Mouse (Mus musculus) hindbrain, embryonic 14.5 days (tissue): ENCODE measurements around the gene Rgs3. TPM values are rescaled to one million over a fixed set of nuclear protein-coding genes. Genes with fewer than 3 reads are reported as not detected.

ENCODE experiments used
- ATAC-seq: fragments of 200-750 bp; cut with Nextera tagmentation; 2 replicates; pipeline ENCODE4 v1.8.0; 2017; ENCODE audit warnings: moderate number of reproducible peaks, mild to moderate bottlenecking, moderate TSS enrichment, moderate library complexity; ENCODE audit not compliant: low FRiP score
- DNase-seq: peaks from one replicate; pipeline ENCODE4 v3.0.0-alpha.2; 2015; ENCODE audit warnings: low spot score
- H3K27ac ChIP-seq: fragments of 300-500 bp; sonication (generic); 2 replicates; pipeline ENCODE4 v1.5.1; 2014; ENCODE audit warnings: mild to moderate bottlenecking, moderate library complexity
- H3K27me3 ChIP-seq: fragments of 300-500 bp; sonication (generic); 2 replicates; pipeline ENCODE4 v1.6.1; 2014; ENCODE audit warnings: mild to moderate bottlenecking, low read length, mixed read lengths; ENCODE audit not compliant: control insufficient read depth, insufficient read depth
- H3K36me3 ChIP-seq: fragments of 300-500 bp; sonication (generic); replicated peaks from 2 replicates; pipeline ENCODE4 v1.6.1; 2014; ENCODE audit not compliant: control insufficient read depth, insufficient read depth
- H3K4me1 ChIP-seq: fragments of 300-500 bp; sonication (generic); replicated peaks from 2 replicates; pipeline ENCODE4 v1.6.1; 2014; ENCODE audit warnings: antibody characterized with exemption, low read length, mixed read lengths; ENCODE audit not compliant: control insufficient read depth, insufficient read depth
- H3K4me2 ChIP-seq: fragments of 300-500 bp; sonication (generic); replicated peaks from 2 replicates; pipeline ENCODE4 v1.6.1; 2014; ENCODE audit warnings: mild to moderate bottlenecking, moderate library complexity
- H3K4me3 ChIP-seq: fragments of 300-500 bp; sonication (generic); replicated peaks from 2 replicates; pipeline ENCODE4 v1.5.1; 2014; ENCODE audit warnings: mild to moderate bottlenecking, low read length
- H3K9ac ChIP-seq: fragments of 300-500 bp; sonication (generic); 2 replicates; pipeline ENCODE4 v1.6.1; 2014
- H3K9me3 ChIP-seq: fragments of 300-500 bp; sonication (generic); 2 replicates; pipeline ENCODE4 v1.6.1; 2016; ENCODE audit warnings: low read length; ENCODE audit not compliant: control insufficient read depth
- WGBS: fragments of 180-500 bp; shearing (Covaris S2); extraction: QIAGEN DNeasy Blood & Tissue Kit; methylation state at CpG from one replicate; pipeline ENCODE4 v1.1.7; 2014; 5-methylcytosine and 5-hydroxymethylcytosine counted together
- polyA plus RNA-seq: library from polyadenylated mRNA; unstranded; fragments of >200 nt; fragmentation: Nextera tagmentation; extraction: Ambion mirVana; gene quantifications from 2 replicates; pipeline ENCODE4 v1.2.1, GENCODE M21; 2014

The Rgs3 gene
- polyA plus RNA-seq, 1 experiment from 2014 or later, result 42.9 TPM

DNA sequence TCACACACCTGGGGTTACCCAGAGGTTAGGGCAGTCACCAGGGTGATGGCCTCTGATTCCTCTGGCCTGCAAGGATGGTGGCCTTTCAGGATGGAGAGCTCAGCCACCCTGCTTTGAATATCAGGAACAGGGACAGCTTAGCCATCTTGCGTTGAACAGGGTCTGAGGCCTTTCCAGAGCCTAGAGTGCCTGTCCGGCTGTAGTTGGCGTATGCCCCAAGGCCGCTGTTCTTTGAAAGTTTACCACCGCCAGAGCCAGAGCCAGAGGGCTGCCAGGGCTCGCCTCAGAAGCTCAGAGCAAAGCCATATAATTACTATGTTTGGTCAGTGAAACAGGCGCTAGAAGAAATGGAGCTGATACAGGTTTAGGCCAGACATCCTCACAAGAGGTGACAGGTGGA is 68.9 kb downstream of the Rgs3 start:
- WGBS, result 74% methylated on average over 7 of the region's 7 CpGs
- no peak overlapping the region for H3K9ac ChIP-seq
- no peak overlapping the region for H3K27ac ChIP-seq
- no peaks in the 10 kb centered on the region for H3K27me3 ChIP-seq
- no peaks in the 10 kb centered on the region for H3K9me3 ChIP-seq
- ATAC-seq, result no peak
- no peak overlapping the region for H3K4me2 ChIP-seq
- DNase-seq, result no peak
- H3K4me1 ChIP-seq, result peaks cover 16% of the 10 kb centered on the region
- no peak overlapping the region for H3K4me3 ChIP-seq
- no peaks in the 10 kb centered on the region for H3K36me3 ChIP-seq

GRCm38 (mm10) chr4:62629461-62629860 is 69.8 kb downstream of the Rgs3 start:
- H3K27ac ChIP-seq, result no peak overlapping the region

GRCm38 (mm10) chr4:62629905-62630304 is 70.3 kb downstream of the Rgs3 start:
- 57% methylated on average over 4 of the region's 4 CpGs for WGBS
- H3K27ac ChIP-seq, result no peak overlapping the region
- DNase-seq (no peak), ATAC-seq (no peak)
- H3K4me1 ChIP-seq, result peaks cover 12% of the 10 kb centered on the region
- H3K9me3 ChIP-seq, result no peaks in the 10 kb centered on the region
- H3K4me3 ChIP-seq, result no peak overlapping the region
- no peak overlapping the region for H3K9ac ChIP-seq
- no peak overlapping the region for H3K4me2 ChIP-seq
- no peaks in the 10 kb centered on the region for H3K36me3 ChIP-seq
- H3K27me3 ChIP-seq, result no peaks in the 10 kb centered on the region

More at GRCm38 (mm10) chr4:62629461-62629860, 69.8 kb downstream of the Rgs3 start:
- H3K27me3 ChIP-seq, result no peaks in the 10 kb centered on the region
- H3K36me3 ChIP-seq, result no peaks in the 10 kb centered on the region
- no peak overlapping the region for H3K4me2 ChIP-seq
- DNase-seq (no peak), ATAC-seq (no peak)
- peaks cover 15% of the 10 kb centered on the region for H3K4me1 ChIP-seq
- no peak overlapping the region for H3K9ac ChIP-seq
- 46% methylated on average over 9 of the region's 9 CpGs for WGBS
- no peak overlapping the region for H3K4me3 ChIP-seq
- no peaks in the 10 kb centered on the region for H3K9me3 ChIP-seq

GRCm38 (mm10) chr4:62633243-62633642 is 73.6 kb downstream of the Rgs3 start:
- H3K4me1 ChIP-seq, result 0 out of 2 replicates have a peak, but pooled peaks cover 2% of the 10 kb centered on the region
- WGBS, result 93% methylated on average over 4 of the region's 4 CpGs
- no peaks in the 10 kb centered on the region for H3K36me3 ChIP-seq
- no peak overlapping the region for H3K4me2 ChIP-seq
- H3K27ac ChIP-seq, result no peak overlapping the region
- no peak overlapping the region for H3K4me3 ChIP-seq
- DNase-seq (no peak), ATAC-seq (no peak)
- no peaks in the 10 kb centered on the region for H3K9me3 ChIP-seq
- no peaks in the 10 kb centered on the region for H3K27me3 ChIP-seq
- H3K9ac ChIP-seq, result no peak overlapping the region

DNA sequence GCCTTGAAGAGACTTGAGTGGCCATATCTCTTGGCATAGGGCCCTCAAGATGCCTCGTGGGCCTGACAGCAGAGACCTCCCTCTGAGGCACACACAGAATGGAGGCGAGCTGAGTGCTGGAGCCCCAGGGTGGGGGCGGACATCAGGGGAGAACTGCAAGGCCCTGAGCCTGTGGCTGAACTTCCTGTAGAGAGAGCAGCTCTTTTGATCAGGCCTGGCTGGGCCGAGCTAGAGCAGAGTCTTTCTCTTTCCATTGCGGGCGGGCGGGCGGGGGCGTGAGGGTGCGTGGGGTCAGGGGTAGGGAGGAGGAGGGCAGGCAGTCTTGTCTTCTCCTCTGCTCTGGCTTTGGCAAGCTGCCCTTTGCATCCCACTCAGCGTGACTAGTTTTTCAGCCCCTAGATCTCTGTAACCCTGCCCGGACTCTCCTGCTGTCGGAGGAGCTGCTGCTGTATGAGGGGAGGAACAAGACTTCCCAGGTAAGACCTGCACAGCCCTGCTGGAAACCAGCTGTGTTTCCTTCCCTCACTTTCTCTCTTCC is 74.5 kb downstream of the Rgs3 start:
- DNase-seq (no peak), ATAC-seq (no peak)
- H3K27ac ChIP-seq, result no peak overlapping the region
- no peaks in the 10 kb centered on the region for H3K36me3 ChIP-seq
- no peak overlapping the region for H3K9ac ChIP-seq
- H3K27me3 ChIP-seq, result no peaks in the 10 kb centered on the region
- no peaks in the 10 kb centered on the region for H3K9me3 ChIP-seq
- WGBS, result 61% methylated on average over 13 of the region's 13 CpGs
- 0 out of 2 replicates have a peak, but pooled peaks cover 2% of the 10 kb centered on the region for H3K4me1 ChIP-seq
- H3K4me2 ChIP-seq, result no peak overlapping the region
- H3K4me3 ChIP-seq, result no peak overlapping the region

DNA sequence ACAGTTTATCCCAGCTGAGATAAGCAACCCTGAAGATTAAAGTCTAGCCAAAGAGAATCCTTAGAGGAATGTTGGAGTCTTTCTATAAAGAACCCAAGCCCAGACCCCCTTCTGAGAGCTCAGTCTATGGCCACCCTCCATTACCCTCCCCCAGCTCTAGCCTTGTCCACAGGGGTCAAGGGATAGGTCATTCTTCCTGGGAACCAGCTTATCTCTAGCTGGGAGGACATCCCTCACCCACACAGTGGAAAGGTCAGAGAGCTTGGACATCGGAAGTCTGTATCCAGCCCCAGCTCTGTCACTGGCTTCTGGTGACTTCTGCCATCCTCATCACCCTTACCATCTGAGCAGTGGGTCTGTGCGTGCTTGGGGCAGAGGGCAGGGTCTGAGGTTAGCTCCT is 75.2 kb downstream of the Rgs3 start:
- H3K36me3 ChIP-seq, result no peaks in the 10 kb centered on the region
- no peaks in the 10 kb centered on the region for H3K4me1 ChIP-seq
- no peak overlapping the region for H3K27ac ChIP-seq
- no peaks in the 10 kb centered on the region for H3K9me3 ChIP-seq
- H3K4me2 ChIP-seq, result no peak overlapping the region
- no peak overlapping the region for H3K9ac ChIP-seq
- H3K4me3 ChIP-seq, result no peak overlapping the region
- no peaks in the 10 kb centered on the region for H3K27me3 ChIP-seq
- 74% methylated on average over 2 of the region's 2 CpGs for WGBS
- DNase-seq (no peak), ATAC-seq (no peak)

- 93% methylated on average over 6 of the region's 6 CpGs for WGBS
- Histone ChIP-seq H3K4me3 (no peak overlapping the region), H3K9ac (no peak overlapping the region), H3K36me3 (no peaks in the 10 kb centered on the region), H3K27ac (no peak overlapping the region), H3K4me1 (no peaks in the 10 kb centered on the region), H3K9me3 (no peaks in the 10 kb centered on the region), H3K4me2 (no peak overlapping the region), H3K27me3 (no peaks in the 10 kb centered on the region)
- ATAC-seq (no peak), DNase-seq (no peak)
Measured at GRCm38 (mm10) chr4:62636047-62636446, 76.4 kb downstream of the Rgs3 start.

GRCm38 (mm10) chr4:62637856-62638604 is 78.4 kb downstream of the Rgs3 start:
- peaks cover under 1% of the 10 kb centered on the region; the same call in 1 of the 2 replicates for H3K4me1 ChIP-seq
- no peak for DNase-seq
- 85% methylated on average over 4 of the region's 4 CpGs for WGBS

DNA sequence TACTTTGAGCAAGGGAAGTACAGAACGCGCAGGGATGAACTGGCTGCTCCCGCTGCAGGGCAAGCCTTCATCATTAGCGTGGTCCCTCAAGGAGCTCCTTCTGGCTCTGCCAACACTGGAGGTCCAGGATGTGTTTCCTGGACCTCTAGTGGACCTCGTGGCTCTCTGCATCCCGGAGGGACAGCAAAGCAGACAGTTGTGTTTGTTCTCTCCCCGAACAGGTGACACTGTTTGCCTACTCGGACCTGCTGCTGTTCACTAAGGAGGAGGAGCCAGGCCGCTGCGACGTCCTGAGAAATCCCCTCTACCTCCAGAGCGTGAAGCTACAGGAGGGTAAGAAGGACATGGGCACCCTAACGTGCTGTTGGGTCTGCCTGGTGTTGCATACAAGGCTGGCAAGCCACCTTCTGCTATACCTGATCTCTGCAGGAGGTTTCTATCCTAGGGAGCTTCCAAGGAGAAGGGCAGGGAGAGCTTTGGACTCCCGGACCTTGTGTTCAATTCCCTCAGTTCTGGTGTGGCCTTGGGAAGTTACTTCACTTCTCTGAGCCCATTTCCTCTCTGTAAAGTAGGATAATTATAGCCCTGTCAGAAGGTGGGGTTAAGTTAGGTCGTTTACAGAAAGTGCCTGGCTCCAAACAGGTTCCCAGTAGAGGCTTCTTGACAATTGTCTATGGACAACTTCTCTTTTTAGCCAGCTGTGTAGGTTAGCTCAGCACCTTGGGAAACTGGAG is 81.0 kb downstream of the Rgs3 start:
- WGBS, result 73% methylated on average over 15 of the region's 15 CpGs
- H3K9ac ChIP-seq, result no peak overlapping the region
- no peaks in the 10 kb centered on the region for H3K36me3 ChIP-seq
- no peak for ATAC-seq
- H3K4me3 ChIP-seq, result no peak overlapping the region
- no peak for DNase-seq
- H3K27me3 ChIP-seq, result no peaks in the 10 kb centered on the region
- H3K4me1 ChIP-seq, result peaks cover 11% of the 10 kb centered on the region; the same call in 1 of the 2 replicates
- no peak overlapping the region for H3K4me2 ChIP-seq
- H3K27ac ChIP-seq, result no peak overlapping the region
- no peaks in the 10 kb centered on the region for H3K9me3 ChIP-seq

More at GRCm38 (mm10) chr4:62637856-62638604, 78.4 kb downstream of the Rgs3 start:
- no peak for ATAC-seq
- H3K27ac ChIP-seq, result no peak overlapping the region
- H3K27me3 ChIP-seq, result no peaks in the 10 kb centered on the region
- H3K9ac ChIP-seq, result no peak overlapping the region
- no peak overlapping the region for H3K4me2 ChIP-seq
- no peaks in the 10 kb centered on the region for H3K36me3 ChIP-seq
- no peaks in the 10 kb centered on the region for H3K9me3 ChIP-seq
- H3K4me3 ChIP-seq, result no peak overlapping the region
